Mouse (Mus musculus): Measurements from ENCODE around the gene 1700025G04Rik. TPM values are rescaled to one million over a fixed set of nuclear protein-coding genes. Genes with fewer than 3 reads are reported as not detected.

1700025G04Rik gene
- 2.1 TPM in 2 replicates for polyA plus RNA-seq (2012; rRNA removed)

GRCm38 (mm10) chr1:152090018-152090553, at the start of gene 1700025G04Rik:
Gene 1700025G04Rik (minus strand): TSS chr1:152090125.

